Mouse (Mus musculus): Measurements from ENCODE around the gene Rpp40. TPM values are rescaled to one million over a fixed set of nuclear protein-coding genes. Genes with fewer than 3 reads are reported as not detected.

Gene Rpp40
- polyA plus RNA-seq, 1 experiment from 2014 or later, result 13.4 TPM

Other genes with a start within 250 kb of the Rpp40 start
- 14.9 and 15.6 TPM in 2 replicates for gene Cdyl, start 246.5 kb downstream of the Rpp40 start, polyA plus RNA-seq (2014; fragmentation: Nextera tagmentation; extraction: Ambion mirVana)
- gene Ppp1r3g, start 52.5 kb upstream of the Rpp40 start, polyA plus RNA-seq (2014; fragmentation: Nextera tagmentation; extraction: Ambion mirVana), result 4.4 and 4.7 TPM in 2 replicates
- gene Fars2, start 211.1 kb upstream of the Rpp40 start, polyA plus RNA-seq (2014; fragmentation: Nextera tagmentation; extraction: Ambion mirVana), result 42.7 and 43.4 TPM in 2 replicates
- gene Lyrm4, start 211.2 kb upstream of the Rpp40 start, polyA plus RNA-seq (2014; fragmentation: Nextera tagmentation; extraction: Ambion mirVana), result 23.4 and 26.8 TPM in 2 replicates